Mouse (Mus musculus) stomach, postnatal 0 days (tissue): ENCODE measurements around the gene Tspyl1. TPM values are rescaled to one million over a fixed set of nuclear protein-coding genes. Genes with fewer than 3 reads are reported as not detected.
A peak's percentile ranks its signal among the peaks of the same experiment; 100 is the strongest.

Experiments used
- ATAC-seq: fragments of 200-750 bp; cut with Nextera tagmentation; 2 replicates; pipeline ENCODE4 v1.8.0; 2017; ENCODE audit not compliant: low FRiP score, low TSS enrichment
- DNase-seq: peaks from one replicate; pipeline ENCODE4 v3.0.0-alpha.2; 2016; ENCODE audit warnings: low spot score
- H3K27ac ChIP-seq: fragments of 300-500 bp; sonication (generic); replicated peaks from 2 replicates; pipeline ENCODE4 v1.5.1; 2014; ENCODE audit warnings: mild to moderate bottlenecking, control low read depth
- H3K27me3 ChIP-seq: fragments of 300-500 bp; sonication (generic); 2 replicates; pipeline ENCODE4 v1.6.1; 2014; ENCODE audit warnings: low read length; ENCODE audit not compliant: control insufficient read depth, insufficient read depth
- H3K36me3 ChIP-seq: fragments of 300-500 bp; sonication (generic); 2 replicates; pipeline ENCODE4 v1.6.1; 2014; ENCODE audit warnings: low read length, mixed read lengths; ENCODE audit not compliant: control insufficient read depth, insufficient read depth
- H3K4me1 ChIP-seq: fragments of 300-500 bp; sonication (generic); replicated peaks from 2 replicates; pipeline ENCODE4 v1.6.1; 2014; ENCODE audit warnings: antibody characterized with exemption; ENCODE audit not compliant: control insufficient read depth, insufficient read depth
- H3K4me2 ChIP-seq: fragments of 300-500 bp; sonication (generic); replicated peaks from 2 replicates; pipeline ENCODE4 v1.6.1; 2014; ENCODE audit warnings: low read depth, mild to moderate bottlenecking, control low read depth, moderate library complexity
- H3K4me3 ChIP-seq: fragments of 300-500 bp; sonication (generic); 2 replicates; pipeline ENCODE4 v1.5.1; 2014; ENCODE audit warnings: low read depth, low read length, control low read depth
- H3K9ac ChIP-seq: fragments of 300-500 bp; sonication (generic); 2 replicates; pipeline ENCODE4 v1.6.1; 2014; ENCODE audit warnings: mild to moderate bottlenecking, low read length, control low read depth, mixed read lengths
- H3K9me3 ChIP-seq: fragments of 300-500 bp; sonication (generic); 2 replicates; pipeline ENCODE4 v1.6.1; 2016; ENCODE audit warnings: low read length; ENCODE audit not compliant: control insufficient read depth
- CTCF ChIP-seq: IDR thresholded peaks from 2 replicates; pipeline ENCODE4 v1.5.1; 2016; ENCODE audit warnings: antibody characterized with exemption, low read depth, mild to moderate bottlenecking, moderate library complexity
- EP300 ChIP-seq: optimal IDR thresholded peaks from 2 replicates; pipeline ENCODE3; 2016; ENCODE audit warnings: antibody characterized with exemption
- WGBS: fragments of 180-500 bp; shearing (Covaris S2); extraction: QIAGEN DNeasy Blood & Tissue Kit; methylation state at CpG from one replicate; pipeline ENCODE4 v1.1.7; 2014; 5-methylcytosine and 5-hydroxymethylcytosine counted together
- polyA plus RNA-seq: library from polyadenylated mRNA; unstranded; fragments of >200 nt; fragmentation: Nextera tagmentation; extraction: Ambion mirVana; gene quantifications from 2 replicates; pipeline ENCODE4 v1.2.1, GENCODE M21; 2015

Gene Tspyl1
- 46.7 and 49.1 TPM in 2 replicates for polyA plus RNA-seq

DNA sequence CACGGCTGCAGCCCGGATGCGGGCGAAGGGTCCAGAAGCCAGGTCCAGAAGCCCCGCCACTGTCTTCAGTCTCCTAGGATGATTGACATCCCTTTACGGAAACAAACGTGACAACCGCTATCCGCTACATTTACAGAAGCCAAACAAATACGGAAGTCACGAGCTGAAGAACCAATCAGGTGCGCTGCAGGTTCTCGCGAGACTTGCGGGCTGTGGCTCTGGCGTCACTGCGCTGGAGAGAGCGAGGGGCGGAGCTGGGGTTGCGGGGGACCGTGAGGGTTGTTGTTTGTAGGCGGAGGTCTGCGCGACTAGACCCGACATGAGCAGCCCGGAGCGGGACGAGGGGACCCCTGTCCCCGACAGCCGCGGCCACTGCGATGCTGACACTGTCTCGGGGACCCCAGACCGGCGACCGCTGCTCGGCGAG, at the start of gene Tspyl1:
Tspyl1 (plus strand) TSS at position 229 of the 427 bp plus-strand sequence.
- peak within 1 kb of the TSS; percentile 95 for H3K9ac ChIP-seq
- peak within 1 kb of the TSS; percentile 88 for H3K27ac ChIP-seq
- H3K9me3 ChIP-seq: no peaks in the 10 kb centered on the region
- peaks cover 6% of the 10 kb centered on the region; the same call in 1 of the 2 replicates for H3K4me1 ChIP-seq
- H3K4me2 ChIP-seq: peak within 1 kb of the TSS; percentile 73
- no peaks in the 10 kb centered on the region for H3K27me3 ChIP-seq
- peak within 1 kb of the TSS; percentile 99 for H3K4me3 ChIP-seq
- H3K36me3 ChIP-seq: no peaks in the 10 kb centered on the region
- DNase-seq (peak; percentile 96), ATAC-seq (peak; percentile 98)
- WGBS: under 1% methylated on average over 38 of the region's 38 CpGs
- peak; percentile 99 for TF ChIP-seq EP300
- TF ChIP-seq CTCF: no peak

DNA sequence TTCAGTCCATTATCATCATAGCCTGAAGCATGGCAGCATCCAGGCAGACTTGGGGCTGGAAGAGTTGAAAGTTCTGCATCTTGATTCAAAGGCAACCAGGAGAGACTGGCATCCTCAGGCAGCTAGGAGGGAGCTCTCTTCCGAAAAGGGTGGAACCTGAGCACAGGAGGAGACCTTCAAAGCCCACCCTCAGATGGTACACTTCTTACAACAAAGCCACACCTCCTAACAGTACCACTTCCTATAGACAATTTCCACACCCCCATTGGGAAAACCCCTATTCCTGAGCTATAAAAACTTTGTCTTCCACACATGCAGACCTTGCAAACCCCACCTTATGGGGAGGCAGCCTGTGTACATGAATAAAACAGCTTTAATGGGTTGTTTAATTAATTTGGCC, 48.6 kb upstream of the Tspyl1 start:
- ATAC-seq (no peak), DNase-seq (no peak)
- H3K27me3 ChIP-seq: no peaks in the 10 kb centered on the region
- H3K4me1 ChIP-seq: no peaks in the 10 kb centered on the region
- no peak overlapping the region for H3K4me2 ChIP-seq
- H3K9me3 ChIP-seq: no peaks in the 10 kb centered on the region
- no peaks in the 10 kb centered on the region for H3K36me3 ChIP-seq
- no peak overlapping the region for H3K9ac ChIP-seq
- no peak overlapping the region for H3K4me3 ChIP-seq
- no peak overlapping the region for H3K27ac ChIP-seq
- TF ChIP-seq EP300: no peak
- TF ChIP-seq CTCF: no peak
- WGBS: 77% methylated on average over 1 of the region's 1 CpGs

DNA sequence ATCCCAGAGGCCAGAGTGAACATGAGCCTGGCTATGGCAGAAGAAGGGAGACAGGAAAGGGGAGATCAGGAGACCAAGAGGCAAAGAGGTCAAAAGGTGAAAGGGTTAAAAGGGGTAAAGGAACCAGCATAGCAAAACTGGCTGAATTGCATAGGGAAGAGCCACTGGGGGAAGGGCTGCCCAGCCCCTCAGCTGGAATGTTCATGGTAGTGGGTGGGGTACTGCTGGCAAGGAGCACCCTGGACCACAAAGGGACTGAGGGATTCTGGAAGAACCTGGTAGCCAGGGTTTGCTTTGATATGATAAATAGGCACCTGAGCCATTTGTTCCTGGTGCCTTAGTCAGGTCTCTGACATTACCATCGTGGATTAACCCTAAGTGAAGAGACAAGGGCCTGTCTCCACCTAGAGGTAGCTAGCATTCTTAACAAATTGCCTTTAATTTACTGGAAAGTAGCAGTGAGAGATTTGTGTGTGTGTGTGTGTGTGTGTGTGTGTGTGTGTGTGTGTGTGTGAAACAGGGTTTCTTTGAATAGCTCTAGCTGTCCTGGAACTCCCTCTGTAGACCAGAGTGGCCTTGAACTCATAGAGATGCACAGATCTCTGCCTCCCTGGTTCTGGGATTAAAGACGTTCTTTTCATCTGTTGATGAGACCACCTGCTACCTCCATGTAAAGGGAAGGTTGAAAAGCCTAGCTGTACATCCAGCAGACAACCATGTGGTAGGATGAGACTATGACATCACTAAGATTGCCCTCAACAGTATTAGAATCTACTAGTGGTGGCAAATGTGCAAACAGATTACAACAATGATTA, 47.9 kb upstream of the Tspyl1 start:
- no peak overlapping the region for H3K4me2 ChIP-seq
- no peaks in the 10 kb centered on the region for H3K4me1 ChIP-seq
- 31% methylated on average over 2 of the region's 2 CpGs for WGBS
- DNase-seq (no peak), ATAC-seq (no peak)
- H3K27ac ChIP-seq: no peak overlapping the region
- no peak overlapping the region for H3K4me3 ChIP-seq
- no peak for TF ChIP-seq EP300
- TF ChIP-seq CTCF: peak; percentile 69
- H3K9me3 ChIP-seq: no peaks in the 10 kb centered on the region
- H3K9ac ChIP-seq: no peak overlapping the region
- H3K27me3 ChIP-seq: no peaks in the 10 kb centered on the region
- H3K36me3 ChIP-seq: no peaks in the 10 kb centered on the region

DNA sequence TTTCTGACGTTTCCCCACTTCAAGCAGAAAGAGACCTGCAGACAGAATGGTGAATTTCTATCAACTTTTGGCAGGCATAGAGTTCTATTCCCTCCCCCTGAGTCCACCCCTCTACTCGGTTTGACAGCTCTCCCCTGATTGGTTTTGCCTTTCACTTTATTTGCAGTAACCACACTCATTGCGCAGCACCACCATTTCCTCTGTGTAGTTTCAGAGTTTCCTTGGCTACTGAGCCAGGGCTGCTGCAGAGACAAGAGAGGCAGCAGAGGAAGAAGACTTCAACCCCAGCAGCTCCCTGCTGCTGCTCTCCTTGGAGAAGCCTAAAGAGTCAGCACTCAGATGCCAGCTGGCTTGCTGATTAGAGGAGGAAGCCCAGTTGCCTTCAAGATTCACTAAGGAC, 46.6 kb upstream of the Tspyl1 start:
- Histone ChIP-seq H3K4me1 (no peaks in the 10 kb centered on the region), H3K36me3 (no peaks in the 10 kb centered on the region), H3K4me2 (no peak overlapping the region), H3K4me3 (no peak overlapping the region), H3K27me3 (no peaks in the 10 kb centered on the region), H3K9ac (no peak overlapping the region), H3K27ac (no peak overlapping the region), H3K9me3 (no peaks in the 10 kb centered on the region)
- 33% methylated on average over 3 of the region's 3 CpGs for WGBS
- ATAC-seq (no peak), DNase-seq (no peak)
- TF ChIP-seq EP300 (no peak), CTCF (no peak)

DNA sequence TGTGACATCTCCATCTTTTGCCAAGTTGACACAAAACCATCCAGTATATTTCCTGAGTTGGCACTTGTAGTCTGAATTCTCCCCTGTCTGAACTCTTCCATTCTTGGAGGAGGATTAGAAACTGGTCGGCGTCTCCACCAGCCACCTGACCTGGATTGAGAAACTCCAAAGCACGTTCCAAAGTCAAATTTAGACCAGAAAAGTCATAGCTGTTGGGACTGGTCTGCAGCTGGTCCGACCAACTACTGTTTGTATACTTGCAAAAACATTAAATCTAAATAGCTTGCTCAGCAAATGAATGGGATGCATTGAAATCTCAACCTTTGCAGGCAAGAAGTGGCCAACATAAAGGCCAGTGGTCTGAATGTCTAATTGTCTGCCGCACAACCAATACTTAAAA, 45.4 kb upstream of the Tspyl1 start:
- Histone ChIP-seq H3K4me2 (no peak overlapping the region), H3K9ac (no peak overlapping the region), H3K27me3 (no peaks in the 10 kb centered on the region), H3K36me3 (no peaks in the 10 kb centered on the region), H3K9me3 (no peaks in the 10 kb centered on the region), H3K4me1 (no peaks in the 10 kb centered on the region), H3K4me3 (no peak overlapping the region), H3K27ac (no peak overlapping the region)
- 69% methylated on average over 5 of the region's 5 CpGs for WGBS
- ATAC-seq: no peak
- no peak for DNase-seq
- TF ChIP-seq EP300 (no peak), CTCF (no peak)

DNA sequence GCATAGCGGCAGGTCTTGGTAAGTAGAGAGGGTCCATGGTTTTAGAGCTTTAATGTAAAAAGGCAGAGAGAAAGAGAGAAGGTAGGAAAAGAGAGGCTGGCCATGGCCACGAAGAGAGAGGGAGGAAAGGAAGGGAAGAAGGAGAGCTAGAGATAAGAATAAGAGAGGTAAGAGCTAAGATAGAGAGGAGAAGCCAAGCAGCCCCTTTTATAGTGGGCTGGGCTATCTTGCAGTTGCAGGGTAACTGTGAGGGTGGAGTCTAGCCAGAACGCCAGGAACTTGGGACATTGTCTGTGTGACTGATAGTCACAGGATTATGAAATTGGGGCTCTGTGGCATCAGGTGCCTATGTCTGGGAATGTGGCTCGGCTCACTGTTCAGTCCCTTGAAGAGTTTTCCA, 43.5 kb upstream of the Tspyl1 start:
- no peak overlapping the region for H3K9ac ChIP-seq
- no peaks in the 10 kb centered on the region for H3K4me1 ChIP-seq
- TF ChIP-seq EP300 (no peak), CTCF (no peak)
- no peak overlapping the region for H3K27ac ChIP-seq
- no peak overlapping the region for H3K4me3 ChIP-seq
- H3K27me3 ChIP-seq: no peaks in the 10 kb centered on the region
- DNase-seq: no peak
- H3K4me2 ChIP-seq: no peak overlapping the region
- WGBS: 64% methylated on average over 4 of the region's 4 CpGs
- H3K9me3 ChIP-seq: no peaks in the 10 kb centered on the region
- no peak for ATAC-seq
- H3K36me3 ChIP-seq: no peaks in the 10 kb centered on the region
